Mouse (Mus musculus): ENCODE measurements around the gene Kcnn4. TPM values are rescaled to one million over a fixed set of nuclear protein-coding genes. Genes with fewer than 3 reads are reported as not detected.

Kcnn4 gene
- total and polyA plus RNA-seq, 3 experiments, result 188 to 256 TPM; not detected in 1

GRCm38 (mm10) chr7:24402851-24403250 is 32.8 kb downstream of the Kcnn4 start:
- no peak for TF ChIP-seq POLR2AphosphoS5 (IDR thresholded peaks at IDR 0.05; ENCODE audit: borderline replicate concordance, low read depth, low read length)
- TF ChIP-seq SMC3 (IDR thresholded peaks at IDR 0.05; ENCODE audit: low read depth, low read length), result peak; percentile 28; the same call in 1 of the 2 replicates
- TF ChIP-seq CTCF (IDR thresholded peaks at IDR 0.05 in 2 of 3, conservative IDR thresholded peaks at IDR 0.05 in 1 of 3; ENCODE audit: control insufficient read depth in 1 of 3, insufficient read depth in 1 of 3, low read depth in 2 of 3, low read length in 3 of 3, poor library complexity in 1 of 3, severe bottlenecking in 1 of 3), result peak; percentile 61 to 79 (median 66)
- Histone ChIP-seq H3K27me3 (ENCODE audit: control insufficient read depth in 1 of 2, insufficient read depth in 2 of 2, low read length in 2 of 2) (no peaks in the 10 kb centered on the region), H3K4me3 (ENCODE audit: control insufficient read depth in 1 of 2, insufficient read depth in 1 of 2, low read depth in 2 of 2, low read length in 2 of 2) (no peak overlapping the region), H3K79me2 (ENCODE audit: control insufficient read depth, insufficient read depth, low read length, poor library complexity) (peaks cover 28% of the 10 kb centered on the region), H3K36me3 (ENCODE audit: control insufficient read depth in 1 of 2, insufficient read depth in 2 of 2, low read length in 2 of 2) (peaks cover 2 to 6% of the 10 kb centered on the region in 2 experiments; a peak in 2 of 4 replicates), H3K4me1 (ENCODE audit: control insufficient read depth in 1 of 2, insufficient read depth in 2 of 2, low read length in 2 of 2) (peaks cover 0 to 11% of the 10 kb centered on the region in 2 experiments; a peak in 2 of 4 replicates), H3K9ac (ENCODE audit: control insufficient read depth, low read depth, low read length, poor library complexity, severe bottlenecking) (no peak overlapping the region), H3K27ac (ENCODE audit: control insufficient read depth, low read depth, low read length) (no peak overlapping the region), H3K9me3 (replicated peaks; ENCODE audit: insufficient read depth, low read length) (no peaks in the 10 kb centered on the region)
- peak; percentile 59 for DNase-seq (ENCODE audit: low read depth, low spot score)

GRCm38 (mm10) chr7:24405649-24406048 is 35.6 kb downstream of the Kcnn4 start:
- Histone ChIP-seq H3K9me3 (replicated peaks; ENCODE audit: insufficient read depth, low read length) (no peaks in the 10 kb centered on the region), H3K27ac (ENCODE audit: control insufficient read depth, low read depth, low read length) (no peak overlapping the region), H3K79me2 (ENCODE audit: control insufficient read depth, insufficient read depth, low read length, poor library complexity) (peaks cover 13% of the 10 kb centered on the region), H3K9ac (ENCODE audit: control insufficient read depth, low read depth, low read length, poor library complexity, severe bottlenecking) (no peak overlapping the region), H3K4me3 (ENCODE audit: control insufficient read depth in 1 of 2, insufficient read depth in 1 of 2, low read depth in 2 of 2, low read length in 2 of 2) (no peak overlapping the region), H3K4me1 (ENCODE audit: control insufficient read depth in 1 of 2, insufficient read depth in 2 of 2, low read length in 2 of 2) (peaks cover 0 to 6% of the 10 kb centered on the region in 2 experiments; a peak in 2 of 4 replicates), H3K27me3 (ENCODE audit: control insufficient read depth in 1 of 2, insufficient read depth in 2 of 2, low read length in 2 of 2) (no peaks in the 10 kb centered on the region), H3K36me3 (ENCODE audit: control insufficient read depth in 1 of 2, insufficient read depth in 2 of 2, low read length in 2 of 2) (peaks cover 2 to 5% of the 10 kb centered on the region in 2 experiments; a peak in 1 of 4 replicates)
- DNase-seq (ENCODE audit: low read depth, low spot score), result no peak
- TF ChIP-seq MAZ (IDR thresholded peaks at IDR 0.05; ENCODE audit: low read depth, low read length) (no peak), TBP (IDR thresholded peaks at IDR 0.05; ENCODE audit: low read depth, low read length) (no peak), ELF1 (IDR thresholded peaks at IDR 0.05; ENCODE audit: low read depth, low read length) (no peak), SMC3 (IDR thresholded peaks at IDR 0.05; ENCODE audit: low read depth, low read length) (no peak), MYC (IDR thresholded peaks at IDR 0.05; ENCODE audit: low read depth, low read length) (no peak), POLR2A (IDR thresholded peaks at IDR 0.05; ENCODE audit: control insufficient read depth in 1 of 2, insufficient read depth in 1 of 2, low read depth in 1 of 2, low read length in 2 of 2, poor library complexity in 1 of 2) (no peak), MXI1 (IDR thresholded peaks at IDR 0.05; ENCODE audit: low read depth, low read length) (no peak), POLR2AphosphoS2 (IDR thresholded peaks at IDR 0.05; ENCODE audit: low read length) (no peak), MEF2A (IDR thresholded peaks at IDR 0.05; ENCODE audit: extremely low read depth, insufficient replicate concordance, low read depth, low read length, poor library complexity, severe bottlenecking) (no peak)

DNA sequence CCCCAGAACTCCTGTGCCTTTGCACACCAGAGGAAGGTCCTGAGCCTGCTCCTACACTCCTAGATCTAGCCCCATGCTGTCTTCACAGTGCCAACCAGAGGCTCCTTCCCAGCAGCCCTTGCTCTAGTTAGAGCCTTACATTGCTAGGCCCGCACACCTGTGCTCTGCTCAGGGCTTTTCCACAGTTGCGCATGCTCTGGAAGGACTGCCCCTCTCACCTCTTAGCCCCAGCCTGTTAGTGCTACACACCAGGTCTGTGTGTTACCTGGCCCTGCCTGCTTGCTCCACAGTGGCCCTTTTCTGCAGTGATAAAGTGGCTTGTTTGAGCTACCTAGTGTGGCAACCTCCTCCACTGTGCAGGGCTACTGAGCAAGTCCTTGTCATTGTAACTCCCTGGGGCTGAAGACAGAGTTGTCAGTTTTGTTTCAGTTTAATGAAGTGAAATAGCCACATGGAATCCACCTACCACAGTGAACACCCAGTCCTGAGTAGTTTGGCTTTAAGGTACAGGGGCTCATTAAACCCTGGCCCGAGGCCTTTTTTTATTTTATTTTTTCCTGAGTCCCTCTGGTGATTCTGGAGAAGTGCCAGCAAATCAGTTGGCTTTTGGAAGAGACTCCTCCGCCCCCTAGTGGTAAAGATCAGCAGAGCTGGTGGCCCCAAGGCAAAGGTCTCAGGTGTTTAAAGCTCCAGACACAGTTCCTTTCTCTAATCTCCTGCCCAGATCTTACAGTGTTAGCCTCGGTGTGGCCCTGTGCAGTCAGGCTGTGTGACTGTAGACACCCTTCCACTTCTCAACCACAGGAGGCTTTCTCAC is 36.7 kb downstream of the Kcnn4 start:
- Histone ChIP-seq H3K36me3 (ENCODE audit: control insufficient read depth in 1 of 2, insufficient read depth in 2 of 2, low read length in 2 of 2) (peaks cover 0 to 5% of the 10 kb centered on the region in 2 experiments; a peak in 1 of 4 replicates), H3K79me2 (ENCODE audit: control insufficient read depth, insufficient read depth, low read length, poor library complexity) (peaks cover 3% of the 10 kb centered on the region; the same call in 1 of the 2 replicates), H3K4me1 (ENCODE audit: control insufficient read depth in 1 of 2, insufficient read depth in 2 of 2, low read length in 2 of 2) (no peaks in the 10 kb centered on the region), H3K27me3 (ENCODE audit: control insufficient read depth in 1 of 2, insufficient read depth in 2 of 2, low read length in 2 of 2) (no peaks in the 10 kb centered on the region), H3K9me3 (replicated peaks; ENCODE audit: insufficient read depth, low read length) (no peaks in the 10 kb centered on the region), H3K4me3 (ENCODE audit: control insufficient read depth in 1 of 2, insufficient read depth in 1 of 2, low read depth in 2 of 2, low read length in 2 of 2) (no peak overlapping the region), H3K27ac (ENCODE audit: control insufficient read depth, low read depth, low read length) (no peak overlapping the region), H3K9ac (ENCODE audit: control insufficient read depth, low read depth, low read length, poor library complexity, severe bottlenecking) (no peak overlapping the region)
- peak; percentile 87 for DNase-seq (ENCODE audit: low read depth, low spot score)
- TF ChIP-seq POLR2A (IDR thresholded peaks at IDR 0.05; ENCODE audit: control insufficient read depth in 1 of 2, insufficient read depth in 1 of 2, low read depth in 1 of 2, low read length in 2 of 2, poor library complexity in 1 of 2), result no peak
- no peak for TF ChIP-seq GABPA (IDR thresholded peaks at IDR 0.05; ENCODE audit: low read depth, low read length)
- no peak for TF ChIP-seq MEF2A (IDR thresholded peaks at IDR 0.05; ENCODE audit: extremely low read depth, insufficient replicate concordance, low read depth, low read length, poor library complexity, severe bottlenecking)
- TF ChIP-seq MXI1 (IDR thresholded peaks at IDR 0.05; ENCODE audit: low read depth, low read length), result no peak
- peak; percentile 21; the same call in 1 of the 2 replicates for TF ChIP-seq ETS1 (IDR thresholded peaks at IDR 0.05; ENCODE audit: low read depth, low read length)
- no peak for TF ChIP-seq UBTF (IDR thresholded peaks at IDR 0.05; ENCODE audit: borderline replicate concordance, insufficient read depth, low read depth, low read length)
- TF ChIP-seq HCFC1 (IDR thresholded peaks at IDR 0.05; ENCODE audit: low read depth, low read length), result 0 out of 2 replicates have a peak, but pooled peaks have one; percentile 9
- TF ChIP-seq RAD21 (IDR thresholded peaks at IDR 0.05; ENCODE audit: low read depth, low read length), result peak; percentile 83
- peak; percentile 58; the same call in 1 of the 2 replicates for TF ChIP-seq RCOR1 (IDR thresholded peaks at IDR 0.05; ENCODE audit: low read depth, low read length)
- peak; percentile 72 for TF ChIP-seq ZC3H11A (IDR thresholded peaks at IDR 0.05; ENCODE audit: low read depth, low read length)
- 0 out of 2 replicates have a peak, but pooled peaks have one; percentile 58 for TF ChIP-seq MAZ (IDR thresholded peaks at IDR 0.05; ENCODE audit: low read depth, low read length)
- TF ChIP-seq GATA1 (IDR thresholded peaks at IDR 0.05; ENCODE audit: low read depth, low read length), result peak; percentile 71
- TF ChIP-seq MYB (IDR thresholded peaks at IDR 0.05; ENCODE audit: low read depth, low read length), result no peak
- 0 out of 2 replicates have a peak, but pooled peaks have one; percentile 21 for TF ChIP-seq TCF12 (IDR thresholded peaks at IDR 0.05; ENCODE audit: low read depth, low read length)
- TF ChIP-seq MYC (IDR thresholded peaks at IDR 0.05; ENCODE audit: low read depth, low read length), result peak; percentile 32; the same call in 1 of the 2 replicates
- no peak for TF ChIP-seq E2F4 (IDR thresholded peaks at IDR 0.05; ENCODE audit: borderline replicate concordance, low read depth, low read length)
